Mouse (Mus musculus) liver, embryonic 15.5 days (tissue): ENCODE results near the gene Xylb. TPM values are rescaled to one million over a fixed set of nuclear protein-coding genes. Genes with fewer than 3 reads are reported as not detected.

Source experiments
- ATAC-seq: fragments of 200-750 bp; cut with Nextera tagmentation; 2 replicates; pipeline ENCODE4 v1.8.0; 2017; ENCODE audit warnings: moderate number of reproducible peaks, mild to moderate bottlenecking, moderate library complexity; ENCODE audit not compliant: insufficient read depth
- H3K27ac ChIP-seq: fragments of 300-500 bp; sonication (generic); replicated peaks from 2 replicates; pipeline ENCODE4 v1.5.1; 2015; ENCODE audit warnings: mild to moderate bottlenecking, inconsistent platforms
- H3K27me3 ChIP-seq: fragments of 300-500 bp; sonication (generic); 2 replicates; pipeline ENCODE4 v1.6.1; 2015; ENCODE audit warnings: mild to moderate bottlenecking, inconsistent platforms
- H3K36me3 ChIP-seq: fragments of 300-500 bp; sonication (generic); replicated peaks from 2 replicates; pipeline ENCODE4 v1.6.1; 2015; ENCODE audit warnings: moderate library complexity, mild to moderate bottlenecking, inconsistent platforms
- H3K4me1 ChIP-seq: fragments of 300-500 bp; sonication (generic); replicated peaks from 2 replicates; pipeline ENCODE4 v1.6.1; 2015; ENCODE audit warnings: inconsistent platforms
- H3K4me2 ChIP-seq: fragments of 300-500 bp; sonication (generic); 2 replicates; pipeline ENCODE4 v1.6.1; 2015; ENCODE audit warnings: moderate library complexity, mild to moderate bottlenecking, inconsistent platforms
- H3K4me3 ChIP-seq: fragments of 300-500 bp; sonication (generic); replicated peaks from 2 replicates; pipeline ENCODE4 v1.5.1; 2015; ENCODE audit warnings: mild to moderate bottlenecking, inconsistent platforms
- H3K9ac ChIP-seq: fragments of 300-500 bp; sonication (generic); 2 replicates; pipeline ENCODE4 v1.6.1; 2015; ENCODE audit warnings: moderate library complexity, mild to moderate bottlenecking, inconsistent platforms
- H3K9me3 ChIP-seq: fragments of 300-500 bp; sonication (generic); replicated peaks from 2 replicates; pipeline ENCODE4 v1.6.1; 2016; ENCODE audit warnings: inconsistent platforms
- WGBS: fragments of 180-500 bp; shearing (Covaris S2); methylation state at CpG from one replicate; pipeline ENCODE4 v1.1.7; 2015; ENCODE audit warnings: mixed read lengths; ENCODE audit not compliant: insufficient replicate concordance; 5-methylcytosine and 5-hydroxymethylcytosine counted together
- polyA plus RNA-seq: library from polyadenylated mRNA; unstranded; fragments of >200 nt; fragmentation: Nextera tagmentation; extraction: Ambion mirVana; gene quantifications from 2 replicates; pipeline ENCODE4 v1.2.1, GENCODE M21; 2015

Xylb gene
- polyA plus RNA-seq, 1 experiment from 2014 or later: 3.8 TPM

- peaks cover 47% of the 10 kb centered on the region for H3K27me3 ChIP-seq
- peak within 1 kb of the TSS; percentile 66 for H3K4me3 ChIP-seq
- peak within 1 kb of the TSS; percentile 59 for H3K9ac ChIP-seq
- under 1% methylated on average over 22 of the region's 32 CpGs for WGBS
- H3K27ac ChIP-seq: peak within 1 kb of the TSS; percentile 78
- ATAC-seq: peak; percentile 85
- peak within 1 kb of the TSS; percentile 73 for H3K4me2 ChIP-seq
- H3K36me3 ChIP-seq: no peaks in the 10 kb centered on the region
- H3K4me1 ChIP-seq: peaks cover 32% of the 10 kb centered on the region
- no peaks in the 10 kb centered on the region for H3K9me3 ChIP-seq
Observed at GRCm38 (mm10) chr9:119401801-119402214, 44.6 kb downstream of the Xylb start, which contains the start of gene Acvr2b. Acvr2b (plus strand) TSS chr9:119402118.

DNA sequence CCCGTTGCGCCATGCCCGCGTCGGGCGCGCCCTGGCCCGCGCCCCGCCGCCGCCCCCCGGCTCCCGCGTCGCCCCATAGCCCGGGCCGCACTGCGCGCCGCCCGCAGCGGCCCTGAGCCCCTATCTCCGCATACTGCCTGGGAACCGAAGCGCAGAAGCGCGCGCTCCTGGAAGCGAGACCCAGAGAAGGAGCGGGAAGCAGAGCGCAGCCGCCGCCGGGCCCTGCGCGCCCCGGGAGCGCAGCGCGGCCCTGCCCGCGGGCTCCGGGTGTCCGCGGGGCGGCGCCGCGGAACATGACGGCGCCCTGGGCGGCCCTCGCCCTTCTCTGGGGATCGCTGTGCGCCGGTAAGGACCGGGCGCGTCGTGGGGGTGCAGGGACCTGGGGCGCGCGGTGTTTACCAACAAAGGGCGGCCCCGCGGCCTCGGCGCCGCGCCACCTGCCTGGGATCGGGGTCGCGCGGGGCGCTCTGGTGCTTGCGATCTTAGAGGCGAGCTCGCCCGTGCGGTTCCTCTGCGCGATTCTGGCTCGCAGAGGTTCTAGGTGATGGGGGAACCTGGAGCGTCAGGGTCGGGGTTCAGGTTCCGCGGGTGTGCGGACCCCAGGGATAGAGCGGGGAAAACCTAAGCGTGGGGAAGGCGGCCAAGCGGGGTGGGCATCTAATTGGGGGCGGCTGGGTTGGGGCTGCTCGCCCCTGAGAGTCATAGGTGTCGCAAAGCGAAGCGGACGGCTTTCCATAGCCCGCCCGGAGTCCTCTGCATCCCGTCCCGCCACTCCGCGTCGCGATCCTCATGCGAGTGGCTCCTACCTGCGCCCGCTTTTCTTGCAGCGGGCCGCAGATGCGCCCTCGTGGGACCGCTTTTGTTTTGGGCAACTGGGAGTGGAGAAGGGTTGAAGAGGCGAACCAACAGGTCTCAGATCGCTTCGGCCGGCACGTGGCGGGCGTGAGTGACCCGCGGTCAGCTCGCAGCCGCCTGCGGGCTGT is 45.4 kb downstream of the Xylb start:
- no peaks in the 10 kb centered on the region for H3K9me3 ChIP-seq
- no peaks in the 10 kb centered on the region for H3K36me3 ChIP-seq
- WGBS: 1% methylated on average over 127 of the region's 127 CpGs
- peak overlapping the region; percentile 78 for H3K27ac ChIP-seq
- peaks cover 32% of the 10 kb centered on the region for H3K4me1 ChIP-seq
- peak overlapping the region; percentile 73 for H3K4me2 ChIP-seq
- H3K4me3 ChIP-seq: peak overlapping the region; percentile 66
- H3K27me3 ChIP-seq: peaks cover 47% of the 10 kb centered on the region
- peak overlapping the region; percentile 59 for H3K9ac ChIP-seq
- peak; percentile 36 for ATAC-seq

DNA sequence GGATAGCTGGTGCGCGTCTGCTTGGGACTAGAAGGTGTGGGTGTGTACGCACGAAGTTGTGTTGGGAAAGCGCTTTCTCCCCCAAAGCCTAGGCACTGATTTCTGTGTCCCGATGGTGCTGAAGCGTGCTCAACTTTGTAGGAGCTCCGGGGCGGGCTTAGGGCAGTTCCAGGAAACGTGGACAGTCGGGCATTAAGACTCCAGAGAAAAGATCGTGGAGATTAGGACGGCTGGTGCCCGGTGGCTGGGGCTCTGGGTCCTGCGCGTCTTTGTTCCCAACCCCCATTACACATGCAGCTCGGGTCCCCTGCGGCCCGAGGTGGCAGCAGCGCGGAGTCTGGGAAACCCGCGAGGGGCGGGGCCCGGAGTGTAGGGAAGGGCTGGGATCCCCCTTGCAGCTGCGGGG is 46.1 kb downstream of the Xylb start:
- peaks cover 32% of the 10 kb centered on the region for H3K4me1 ChIP-seq
- H3K9ac ChIP-seq: peak overlapping the region; percentile 59; the same call in 1 of the 2 replicates
- peak overlapping the region; percentile 73 for H3K4me2 ChIP-seq
- H3K27me3 ChIP-seq: peaks cover 47% of the 10 kb centered on the region
- no peak overlapping the region for H3K27ac ChIP-seq
- no peaks in the 10 kb centered on the region for H3K9me3 ChIP-seq
- no peaks in the 10 kb centered on the region for H3K36me3 ChIP-seq
- peak overlapping the region; percentile 66 for H3K4me3 ChIP-seq
- WGBS: under 1% methylated on average over 26 of the region's 26 CpGs
- no peak for ATAC-seq

DNA sequence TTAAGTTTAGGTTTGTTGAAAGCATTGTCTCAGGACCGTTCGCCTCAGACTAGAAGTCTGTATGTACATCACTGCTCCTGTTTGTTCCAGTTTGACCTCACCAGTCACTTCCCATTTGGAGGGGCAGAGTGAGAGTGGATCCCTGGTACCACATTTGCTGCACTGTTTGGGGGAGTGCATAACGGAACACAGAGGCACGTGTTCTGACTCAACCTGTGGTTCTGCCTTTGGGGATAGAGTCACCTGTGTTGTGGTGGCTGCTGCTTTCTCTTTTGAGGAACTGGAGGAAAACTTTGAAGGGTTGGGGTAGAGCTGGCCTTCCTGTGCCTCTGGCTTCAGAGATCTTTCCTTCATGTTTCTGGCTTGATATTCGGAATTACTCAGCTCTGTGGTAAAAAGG is 46.9 kb downstream of the Xylb start:
- H3K27ac ChIP-seq: no peak overlapping the region
- no peak overlapping the region for H3K4me2 ChIP-seq
- no peak overlapping the region for H3K4me3 ChIP-seq
- H3K36me3 ChIP-seq: no peaks in the 10 kb centered on the region
- peaks cover 47% of the 10 kb centered on the region for H3K27me3 ChIP-seq
- H3K9ac ChIP-seq: no peak overlapping the region
- WGBS: 37% methylated on average over 5 of the region's 5 CpGs
- peaks cover 32% of the 10 kb centered on the region for H3K4me1 ChIP-seq
- H3K9me3 ChIP-seq: no peaks in the 10 kb centered on the region
- no peak for ATAC-seq

GRCm38 (mm10) chr9:119407884-119408283 is 50.7 kb downstream of the Xylb start:
- H3K27me3 ChIP-seq: peaks cover 26% of the 10 kb centered on the region
- no peaks in the 10 kb centered on the region for H3K36me3 ChIP-seq
- WGBS: 74% methylated on average over 15 of the region's 15 CpGs
- no peak overlapping the region for H3K4me2 ChIP-seq
- H3K4me3 ChIP-seq: no peak overlapping the region
- no peak overlapping the region for H3K27ac ChIP-seq
- ATAC-seq: no peak
- no peak overlapping the region for H3K9ac ChIP-seq
- H3K4me1 ChIP-seq: peaks cover 15% of the 10 kb centered on the region
- H3K9me3 ChIP-seq: no peaks in the 10 kb centered on the region

DNA sequence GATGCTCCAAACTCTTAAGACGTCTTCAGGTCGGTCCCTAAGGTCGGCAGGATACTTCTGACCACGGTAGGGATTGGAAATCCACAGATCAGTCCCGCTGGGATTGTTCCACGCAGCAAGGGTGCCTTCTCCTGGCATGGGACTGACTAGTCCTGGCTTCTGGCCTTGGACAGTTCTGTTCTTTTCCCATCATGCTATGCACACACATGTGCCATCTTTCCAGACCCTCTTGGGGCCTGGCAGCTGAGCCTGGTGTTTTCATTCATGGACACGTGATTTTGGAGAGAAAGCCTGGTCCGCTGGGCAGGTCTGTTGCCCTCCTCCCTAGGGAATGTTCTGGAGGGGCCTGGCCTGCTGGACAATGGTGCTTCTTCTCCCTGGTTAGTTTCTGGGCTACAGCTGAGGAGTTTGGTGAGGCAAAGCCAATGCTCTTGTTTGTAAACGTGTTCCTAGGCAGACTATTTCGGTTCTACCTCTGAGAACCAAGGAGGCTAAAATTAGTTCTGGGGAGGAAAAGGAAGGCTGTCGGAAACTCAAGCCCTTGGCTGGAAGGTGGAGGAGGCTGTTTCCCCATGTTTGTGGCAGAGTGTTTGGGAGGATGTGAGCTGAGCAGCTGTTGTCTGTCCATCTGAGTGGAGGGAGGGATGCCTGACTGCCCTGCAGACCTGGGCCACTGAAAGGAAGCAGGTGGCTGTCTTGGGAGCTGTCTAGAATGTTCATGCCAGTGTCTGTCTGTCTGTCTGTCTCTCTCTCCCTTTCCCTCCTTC is 51.9 kb downstream of the Xylb start:
- Histone ChIP-seq H3K27me3 (peaks cover 14% of the 10 kb centered on the region), H3K4me3 (no peak overlapping the region), H3K27ac (no peak overlapping the region), H3K36me3 (no peaks in the 10 kb centered on the region), H3K4me1 (peaks cover 3% of the 10 kb centered on the region; the same call in 1 of the 2 replicates), H3K9me3 (no peaks in the 10 kb centered on the region), H3K9ac (no peak overlapping the region), H3K4me2 (no peak overlapping the region)
- no peak for ATAC-seq
- WGBS: 63% methylated on average over 11 of the region's 11 CpGs

GRCm38 (mm10) chr9:119409864-119410263 is 52.7 kb downstream of the Xylb start:
- H3K9me3 ChIP-seq: no peaks in the 10 kb centered on the region
- no peak overlapping the region for H3K27ac ChIP-seq
- 0 out of 2 replicates have a peak, but pooled peaks cover 3% of the 10 kb centered on the region for H3K4me1 ChIP-seq
- ATAC-seq: no peak
- no peaks in the 10 kb centered on the region for H3K36me3 ChIP-seq
- no peak overlapping the region for H3K4me2 ChIP-seq
- H3K4me3 ChIP-seq: no peak overlapping the region
- 62% methylated on average over 5 of the region's 5 CpGs for WGBS
- H3K27me3 ChIP-seq: peaks cover 6% of the 10 kb centered on the region; the same call in 1 of the 2 replicates
- no peak overlapping the region for H3K9ac ChIP-seq

DNA sequence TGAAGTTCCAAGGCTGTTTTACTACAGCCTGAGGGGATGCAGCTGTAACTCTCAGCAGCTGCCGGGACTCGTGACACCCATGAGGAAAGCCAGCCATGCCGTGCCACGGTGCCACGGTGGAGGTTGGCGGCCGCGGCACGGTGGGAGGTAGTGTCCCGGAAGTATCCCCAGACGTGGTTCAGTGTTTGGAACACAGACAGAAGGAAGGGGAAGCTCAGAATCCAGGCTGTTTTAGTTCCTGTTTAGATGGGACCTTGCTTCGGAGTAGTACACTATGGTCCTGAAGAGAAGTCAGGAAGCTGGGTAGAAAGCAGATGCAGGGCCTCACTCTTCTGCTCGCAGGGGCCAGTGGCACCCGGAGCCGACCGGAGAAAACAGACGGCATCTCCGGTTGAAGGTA is 60.8 kb downstream of the Xylb start:
- WGBS: 56% methylated on average over 18 of the region's 18 CpGs
- H3K9me3 ChIP-seq: no peaks in the 10 kb centered on the region
- no peak overlapping the region for H3K27ac ChIP-seq
- H3K4me2 ChIP-seq: no peak overlapping the region
- no peaks in the 10 kb centered on the region for H3K36me3 ChIP-seq
- H3K27me3 ChIP-seq: no peaks in the 10 kb centered on the region
- H3K4me1 ChIP-seq: no peaks in the 10 kb centered on the region
- no peak for ATAC-seq
- no peak overlapping the region for H3K4me3 ChIP-seq
- H3K9ac ChIP-seq: no peak overlapping the region

GRCm38 (mm10) chr9:119419852-119420438 is 62.8 kb downstream of the Xylb start:
- Histone ChIP-seq H3K4me2 (no peak overlapping the region), H3K4me3 (no peak overlapping the region), H3K27me3 (no peaks in the 10 kb centered on the region), H3K27ac (no peak overlapping the region), H3K36me3 (no peaks in the 10 kb centered on the region), H3K9ac (no peak overlapping the region), H3K4me1 (peaks cover 4% of the 10 kb centered on the region), H3K9me3 (no peaks in the 10 kb centered on the region)
- ATAC-seq: no peak
- 68% methylated on average over 12 of the region's 12 CpGs for WGBS

- Histone ChIP-seq H3K9ac (no peak overlapping the region), H3K27ac (no peak overlapping the region), H3K36me3 (no peaks in the 10 kb centered on the region), H3K4me1 (peaks cover 21% of the 10 kb centered on the region), H3K4me2 (no peak overlapping the region), H3K9me3 (no peaks in the 10 kb centered on the region), H3K27me3 (no peaks in the 10 kb centered on the region), H3K4me3 (no peak overlapping the region)
- 28% methylated on average over 7 of the region's 7 CpGs for WGBS
- ATAC-seq: peak; percentile 63
Observed at GRCm38 (mm10) chr9:119425217-119425975, 68.2 kb downstream of the Xylb start.
